Mouse (Mus musculus) gastrocnemius, adult 8-10 months (tissue): ENCODE results near the gene Thnsl1. TPM values are rescaled to one million over a fixed set of nuclear protein-coding genes. Genes with fewer than 3 reads are reported as not detected.
A peak's percentile ranks its signal among the peaks of the same experiment; 100 is the strongest.
"Not testable (repeated sequence)": the region's sequence is repeated elsewhere in the genome, so short reads cannot be mapped to it uniquely, and the experiment has no call there.

Experiments
- DNase-seq, 2 experiments: peaks; one replicate each; pipeline ENCODE4 v3.0.0; 2022; ENCODE audit warnings: low spot score in 2 of 2
- total RNA-seq, 4 experiments: library from RNA; stranded (reverse); gene quantifications; 2 replicates each; pipeline ENCODE4 v1.2.4; 2022

The Thnsl1 gene
- total RNA-seq, 4 experiments from 2014 or later: 2.9 to 4.4 (median 4.0) TPM

DNA sequence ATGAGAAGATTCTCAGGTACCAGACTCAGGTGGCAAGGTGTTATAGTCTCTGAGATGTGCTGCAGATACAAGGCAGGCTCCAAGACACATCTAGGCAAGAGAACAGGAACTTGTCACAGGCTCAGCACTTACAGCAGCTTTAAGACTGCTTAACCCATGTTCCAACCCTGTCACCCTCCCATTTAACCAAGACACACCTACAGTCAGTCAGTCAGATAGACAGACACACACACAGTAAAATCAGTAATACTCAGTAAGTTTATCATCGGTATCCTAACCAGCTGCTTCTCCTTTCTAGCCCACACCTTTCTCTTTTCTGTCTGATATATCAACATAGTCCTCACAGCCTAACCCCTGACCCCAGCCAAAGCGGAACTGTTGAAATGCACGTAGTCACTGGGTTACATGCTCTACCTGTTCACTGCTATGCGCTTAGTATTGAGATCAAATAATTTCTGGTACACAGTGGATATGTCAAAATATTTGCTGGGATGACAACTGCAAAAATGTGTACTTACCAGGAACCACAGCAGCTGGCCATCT lies 30.4 kb downstream of the Thnsl1 start:
- no peak for DNase-seq

GRCm38 (mm10) chr2:21236846-21237245 lies 31.3 kb downstream of the Thnsl1 start:
- DNase-seq: no peak

DNA sequence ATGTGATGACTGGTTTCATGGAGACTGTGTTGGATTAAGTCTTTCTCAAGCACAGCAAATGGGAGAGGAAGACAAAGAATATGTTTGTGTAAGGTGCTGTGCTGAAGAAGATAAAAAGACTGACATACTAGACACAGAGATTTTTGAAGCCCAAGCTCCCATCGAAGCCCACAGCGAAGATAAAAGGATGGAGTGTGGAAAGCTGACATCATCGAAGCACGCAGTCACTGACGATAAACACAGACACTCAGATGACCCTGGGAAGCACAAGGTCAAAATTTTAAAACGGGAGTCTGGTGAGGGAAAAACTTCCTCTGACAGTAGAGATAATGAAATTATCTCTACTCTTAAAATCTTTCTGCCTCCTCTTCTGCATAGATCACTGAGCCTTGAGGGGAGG lies 38.6 kb downstream of the Thnsl1 start:
- DNase-seq: not testable (repeated sequence)

GRCm38 (mm10) chr2:21244986-21245385 lies 39.5 kb downstream of the Thnsl1 start:
- no peak for DNase-seq

- no peak for DNase-seq
Measured at GRCm38 (mm10) chr2:21245477-21246102, 40.1 kb downstream of the Thnsl1 start.

DNA sequence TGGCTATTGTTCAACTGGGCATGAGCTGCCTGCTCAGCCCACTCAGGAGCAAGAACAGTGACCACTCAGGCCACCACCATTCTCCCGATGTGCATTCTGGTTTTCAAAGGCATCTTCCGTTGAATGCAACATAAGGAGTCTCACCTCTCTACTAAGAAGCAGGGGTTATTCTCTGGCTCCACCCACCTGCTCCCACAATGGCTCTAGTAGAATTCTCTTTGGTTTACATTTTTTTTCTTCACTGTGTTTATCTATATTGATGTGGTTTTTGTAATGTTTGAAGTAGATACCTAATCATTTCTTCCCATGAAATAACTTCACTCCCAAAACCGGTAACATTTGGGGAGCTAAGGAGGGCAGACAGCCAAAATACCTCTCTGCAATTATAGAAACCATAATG lies 48.1 kb downstream of the Thnsl1 start:
- DNase-seq: no peak

DNA sequence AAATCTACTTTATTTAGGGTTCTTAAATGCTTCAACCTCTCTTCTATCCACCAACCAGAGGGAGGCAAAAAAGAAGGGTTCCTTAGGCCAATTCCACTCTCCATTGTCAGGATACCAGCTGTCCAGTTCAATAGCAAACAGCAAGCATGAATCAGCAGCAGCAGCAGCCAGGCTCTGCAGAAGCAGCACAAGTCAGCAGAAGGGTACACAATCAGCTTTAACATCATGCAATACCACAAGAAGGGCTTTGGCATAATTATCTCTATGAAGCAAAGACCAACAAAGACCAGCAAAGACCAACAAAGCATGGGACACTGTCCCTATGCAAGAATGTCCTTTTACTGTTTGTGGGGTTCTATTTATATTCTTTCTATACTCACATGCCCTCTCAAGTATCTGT lies 48.8 kb downstream of the Thnsl1 start:
- no peak for DNase-seq

DNA sequence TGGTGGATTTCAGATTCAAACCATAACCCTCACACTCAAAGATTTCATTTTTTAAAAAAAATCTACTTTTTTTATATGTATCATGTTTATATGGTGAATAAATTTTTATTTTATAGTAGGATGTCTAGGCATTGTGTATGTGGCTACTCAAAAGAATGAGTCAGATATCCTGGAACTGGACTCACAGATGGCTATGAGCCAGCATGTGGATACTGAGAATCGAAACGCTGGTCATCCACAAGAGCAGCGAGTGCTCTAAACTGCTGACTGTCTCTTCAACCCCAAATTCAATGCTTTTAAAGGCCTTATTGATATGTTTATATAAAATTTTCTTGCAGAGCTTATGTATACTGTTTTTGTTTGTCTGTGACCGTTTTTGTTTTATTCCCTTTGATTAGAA lies 52.8 kb downstream of the Thnsl1 start:
- DNase-seq: no peak

DNA sequence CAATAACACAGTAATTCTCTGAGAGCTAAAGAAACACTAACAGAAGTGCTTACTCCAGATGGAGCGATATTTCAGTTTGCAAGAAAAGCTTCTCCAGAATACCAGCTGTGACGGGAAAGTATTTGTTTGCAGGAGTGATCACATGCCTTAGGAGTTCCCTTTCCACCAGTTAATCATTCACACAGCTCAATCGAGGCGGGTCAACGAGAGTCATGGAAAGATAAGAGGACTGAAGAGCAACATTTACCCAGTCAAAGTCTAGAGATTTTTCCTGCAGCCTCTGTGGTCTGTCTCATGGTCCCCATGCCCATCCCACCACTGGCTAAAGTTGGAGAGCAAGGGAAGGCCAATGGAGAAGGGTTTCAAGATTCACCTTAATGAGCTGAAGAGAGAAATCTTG lies 53.6 kb downstream of the Thnsl1 start:
- DNase-seq: no peak

DNA sequence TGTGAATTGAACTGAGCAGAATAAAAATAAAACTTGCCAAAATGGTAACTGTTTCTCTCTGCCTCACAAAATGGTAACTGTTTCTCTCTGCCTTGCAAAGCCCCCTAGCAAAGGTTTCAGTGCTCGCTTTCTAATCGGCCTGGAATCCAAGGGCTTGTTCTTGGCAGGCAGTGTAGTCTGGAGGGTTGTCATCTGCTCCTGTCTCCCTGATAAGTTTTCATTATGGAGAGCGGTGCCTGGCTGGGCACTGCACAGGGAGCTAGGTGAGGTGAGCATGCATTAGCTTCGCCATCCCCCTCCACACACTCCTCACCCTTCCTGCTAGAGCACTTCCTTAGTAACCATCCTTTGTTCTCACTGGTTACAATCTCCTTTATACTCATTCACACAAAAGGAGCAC lies 54.5 kb downstream of the Thnsl1 start:
- DNase-seq: no peak

- peak; percentile 19 to 26 for DNase-seq
Measured at GRCm38 (mm10) chr2:21261370-21262006, 56.0 kb downstream of the Thnsl1 start.

DNA sequence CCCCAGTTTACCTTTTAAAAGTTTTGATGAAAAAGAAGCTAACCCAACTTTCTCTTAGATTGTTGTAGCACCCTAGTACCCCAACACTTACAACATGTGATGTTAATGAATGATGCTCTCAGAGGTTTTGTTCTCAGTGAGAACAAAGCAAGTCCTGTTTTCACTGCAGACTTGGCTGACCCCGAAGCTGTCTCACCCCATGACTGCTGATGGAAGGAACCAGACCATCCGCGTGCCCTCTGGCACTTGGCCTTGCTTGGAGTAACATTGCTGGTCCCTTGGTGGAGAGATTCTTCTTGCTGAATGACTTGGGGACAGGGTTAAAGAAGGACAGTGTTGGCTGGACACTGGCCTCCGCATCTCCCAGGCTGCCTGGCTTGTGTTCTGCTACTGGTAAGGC lies 58.5 kb downstream of the Thnsl1 start:
- DNase-seq: no peak

Other genes starting within 250 kb of the Thnsl1 start
- 10 to 100 TPM; 30.0 to 33.0 (median 30.3) TPM for gene Arhgap21, start 236.8 kb upstream of the Thnsl1 start, total RNA-seq
- under 1 TPM in 2 of 4 experiments, not detected in 2; 0.25 to 0.56 TPM for gene Enkur, start 359 bp upstream of the Thnsl1 start, total RNA-seq
- not detected for gene Gpr158, start 161.8 kb downstream of the Thnsl1 start, total RNA-seq